Mouse (Mus musculus): Measurements from ENCODE around the gene Zfp335.

The Zfp335 gene

GRCm38 (mm10) chr2:164924100-164924857, 12.7 kb upstream of the Zfp335 start:
- DNase-seq (ENCODE audit: low read depth): no peak

GRCm38 (mm10) chr2:164923291-164923690, 11.7 kb upstream of the Zfp335 start:
- DNase-seq (ENCODE audit: low read depth): no peak

GRCm38 (mm10) chr2:164921984-164922383, 10.4 kb upstream of the Zfp335 start:
- no peak for DNase-seq (ENCODE audit: low read depth)

GRCm38 (mm10) chr2:164918325-164918724, 6.8 kb upstream of the Zfp335 start:
- no peak for DNase-seq (ENCODE audit: low read depth)

GRCm38 (mm10) chr2:164917371-164917770, 5.8 kb upstream of the Zfp335 start:
- DNase-seq (ENCODE audit: low read depth): no peak

GRCm38 (mm10) chr2:164916820-164917219, 5.3 kb upstream of the Zfp335 start:
- no peak for DNase-seq (ENCODE audit: low read depth)

GRCm38 (mm10) chr2:164913428-164913786, 1.9 kb upstream of the Zfp335 start:
- no peak for DNase-seq (ENCODE audit: low read depth)

- DNase-seq (ENCODE audit: low read depth): no peak
Measured at GRCm38 (mm10) chr2:164912749-164913427, 1.3 kb upstream of the Zfp335 start.

GRCm38 (mm10) chr2:164912151-164912550, 594 bp upstream of the Zfp335 start:
- no peak for DNase-seq (ENCODE audit: low read depth)

- peak; percentile 38 for DNase-seq (ENCODE audit: low read depth)
Measured at GRCm38 (mm10) chr2:164910360-164911061, 1.0 kb downstream of the Zfp335 start.

GRCm38 (mm10) chr2:164909542-164909941, 2.0 kb downstream of the Zfp335 start:
- DNase-seq (ENCODE audit: low read depth): peak; percentile 47

GRCm38 (mm10) chr2:164909100-164909499, 2.5 kb downstream of the Zfp335 start:
- no peak for DNase-seq (ENCODE audit: low read depth)

GRCm38 (mm10) chr2:164908011-164908410, 3.5 kb downstream of the Zfp335 start:
- DNase-seq (ENCODE audit: low read depth): no peak

- DNase-seq (ENCODE audit: low read depth): no peak
Measured at GRCm38 (mm10) chr2:164907511-164907910, 4.0 kb downstream of the Zfp335 start.

- DNase-seq (ENCODE audit: low read depth): no peak
Measured at GRCm38 (mm10) chr2:164906071-164906470, 5.5 kb downstream of the Zfp335 start.

GRCm38 (mm10) chr2:164903496-164903895, 8.1 kb downstream of the Zfp335 start:
- no peak for DNase-seq (ENCODE audit: low read depth)

GRCm38 (mm10) chr2:164901380-164901779, 10.2 kb downstream of the Zfp335 start:
- DNase-seq (ENCODE audit: low read depth): no peak

- no peak for DNase-seq (ENCODE audit: low read depth)
Measured at GRCm38 (mm10) chr2:164899723-164900459, 11.7 kb downstream of the Zfp335 start.

- DNase-seq (ENCODE audit: low read depth): no peak
Measured at GRCm38 (mm10) chr2:164899034-164899433, 12.5 kb downstream of the Zfp335 start.

- no peak for DNase-seq (ENCODE audit: low read depth)
Measured at GRCm38 (mm10) chr2:164898008-164898407, 13.5 kb downstream of the Zfp335 start.

GRCm38 (mm10) chr2:164895885-164896284, 15.7 kb downstream of the Zfp335 start:
- DNase-seq (ENCODE audit: low read depth): no peak

- no peak for DNase-seq (ENCODE audit: low read depth)
Measured at GRCm38 (mm10) chr2:164894644-164895043, 16.9 kb downstream of the Zfp335 start.

Data from c-Kit-positive CD71-positive TER-119-negative erythroid progenitor cells, embryonic 14.5 days (primary cell).